Mouse (Mus musculus) kidney, embryonic 14.5 days (tissue): Measurements from ENCODE around the gene Epb41l4b. TPM values are rescaled to one million over a fixed set of nuclear protein-coding genes. Genes with fewer than 3 reads are reported as not detected.
A peak's percentile ranks its signal among the peaks of the same experiment; 100 is the strongest.

Experiments
- ATAC-seq: fragments of 200-750 bp; cut with Nextera tagmentation; 2 replicates; pipeline ENCODE4 v1.8.0; 2017; ENCODE audit warnings: moderate number of reproducible peaks, mild to moderate bottlenecking, moderate TSS enrichment, moderate library complexity; ENCODE audit not compliant: low FRiP score, low TSS enrichment
- H3K27ac ChIP-seq: fragments of 300-500 bp; sonication (generic); 2 replicates; pipeline ENCODE4 v1.5.1; 2014; ENCODE audit warnings: low read depth, mild to moderate bottlenecking, low read length, moderate library complexity, mixed read lengths
- H3K27me3 ChIP-seq: fragments of 300-500 bp; sonication (generic); 2 replicates; pipeline ENCODE4 v1.6.1; 2014; ENCODE audit warnings: mild to moderate bottlenecking, low read length; ENCODE audit not compliant: control insufficient read depth, insufficient read depth
- H3K36me3 ChIP-seq: fragments of 300-500 bp; sonication (generic); 2 replicates; pipeline ENCODE4 v1.6.1; 2014; ENCODE audit warnings: low read length, mixed read lengths; ENCODE audit not compliant: control insufficient read depth, insufficient read depth
- H3K4me1 ChIP-seq: fragments of 300-500 bp; sonication (generic); 2 replicates; pipeline ENCODE4 v1.6.1; 2014; ENCODE audit warnings: low read length, mixed read lengths; ENCODE audit not compliant: control insufficient read depth, insufficient read depth
- H3K4me2 ChIP-seq: fragments of 300-500 bp; sonication (generic); replicated peaks from 2 replicates; pipeline ENCODE4 v1.6.1; 2014; ENCODE audit warnings: low read depth, mild to moderate bottlenecking, low read length
- H3K4me3 ChIP-seq: fragments of 300-500 bp; sonication (generic); 2 replicates; pipeline ENCODE4 v1.5.1; 2014; ENCODE audit warnings: mild to moderate bottlenecking, low read length
- H3K9ac ChIP-seq: fragments of 300-500 bp; sonication (generic); 2 replicates; pipeline ENCODE4 v1.6.1; 2014; ENCODE audit warnings: low read depth, mild to moderate bottlenecking, low read length, moderate library complexity
- H3K9me3 ChIP-seq: fragments of 300-500 bp; sonication (generic); 2 replicates; pipeline ENCODE4 v1.6.1; 2016; ENCODE audit warnings: low read length; ENCODE audit not compliant: control insufficient read depth
- WGBS: fragments of 180-500 bp; shearing (Covaris S2); extraction: QIAGEN DNeasy Blood & Tissue Kit; methylation state at CpG from one replicate; pipeline ENCODE4 v1.1.7; 2014; 5-methylcytosine and 5-hydroxymethylcytosine counted together
- polyA plus RNA-seq: library from polyadenylated mRNA; unstranded; fragments of >200 nt; fragmentation: Nextera tagmentation; extraction: Ambion mirVana; gene quantifications from 2 replicates; pipeline ENCODE4 v1.2.1, GENCODE M21; 2014

Epb41l4b gene
- polyA plus RNA-seq, 1 experiment from 2014 or later: 2.9 TPM

DNA sequence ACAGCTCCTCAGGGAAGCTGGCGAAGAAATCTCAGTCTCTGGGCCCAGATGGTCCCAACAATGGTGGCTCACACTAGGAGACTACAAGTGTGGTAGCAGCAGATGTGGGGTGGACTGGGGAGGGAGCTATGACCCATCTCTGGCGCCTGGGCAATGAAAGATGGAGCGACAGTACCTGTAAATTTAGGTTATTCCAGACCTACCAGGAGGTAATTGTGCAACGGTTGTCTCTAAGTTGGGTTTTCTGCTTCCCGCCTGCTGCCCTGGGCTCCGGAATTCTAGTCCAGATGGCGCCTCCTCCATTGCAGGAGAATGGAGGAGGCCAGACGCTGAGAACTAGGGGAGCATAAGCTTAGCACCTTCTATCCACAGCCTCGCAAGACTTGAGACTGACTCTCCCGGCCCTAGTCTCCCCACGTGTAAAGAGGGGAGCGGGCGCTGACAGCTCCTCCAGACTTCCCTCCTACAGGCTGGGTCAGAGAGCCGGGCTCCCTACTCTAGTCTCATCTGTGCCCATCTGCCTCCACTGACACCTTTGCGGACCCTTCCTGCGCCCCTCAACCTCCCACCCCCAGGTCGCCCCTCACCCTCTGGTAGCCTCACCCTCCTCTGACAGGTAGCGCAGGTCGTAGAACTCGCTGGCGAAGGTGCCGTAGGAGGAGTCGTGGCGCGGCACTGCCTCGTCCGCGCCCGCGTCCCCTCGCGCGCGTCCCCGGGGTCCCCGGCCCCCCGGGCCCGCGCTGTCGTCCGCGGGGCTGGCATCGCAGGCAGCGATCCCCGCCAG is 153.6 kb downstream of the Epb41l4b start:
- ATAC-seq: 0 out of 2 replicates have a peak, but pooled peaks have one; percentile 24
- 5% methylated on average over 36 of the region's 45 CpGs for WGBS
- Histone ChIP-seq H3K4me2 (peak overlapping the region; percentile 100), H3K27ac (no peak overlapping the region), H3K27me3 (peaks cover 28% of the 10 kb centered on the region), H3K9me3 (no peaks in the 10 kb centered on the region), H3K9ac (peak overlapping the region; percentile 60), H3K36me3 (no peaks in the 10 kb centered on the region), H3K4me3 (peak overlapping the region; percentile 65), H3K4me1 (no peaks in the 10 kb centered on the region)

DNA sequence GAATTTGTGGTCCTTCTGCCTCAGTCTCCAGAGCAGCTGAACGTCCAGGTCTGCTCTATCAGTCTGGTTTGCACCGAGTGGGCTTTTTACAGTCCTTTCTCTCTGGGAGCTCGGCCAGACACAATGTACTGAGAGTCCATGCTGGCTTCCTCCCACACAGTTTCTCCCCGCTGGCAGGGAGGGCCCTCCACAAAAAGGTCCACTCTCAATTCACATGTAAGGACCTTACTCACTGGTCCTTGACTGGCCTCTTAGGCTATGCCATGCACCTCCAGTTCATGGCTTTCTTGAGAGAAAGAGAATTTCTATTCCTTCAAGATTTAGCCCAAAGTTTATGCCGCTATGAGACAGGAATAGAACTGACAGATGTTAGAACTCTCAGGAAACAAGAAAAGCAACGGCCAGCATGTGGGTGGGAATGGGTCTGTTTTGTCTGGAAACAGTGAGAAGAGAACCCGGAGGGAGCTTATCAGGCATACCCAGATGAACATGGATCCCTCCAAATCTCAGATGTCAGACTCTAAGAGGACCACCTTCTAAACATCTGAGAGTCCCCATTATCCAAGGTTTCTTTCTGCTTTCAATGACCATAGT is 177.6 kb downstream of the Epb41l4b start:
- Histone ChIP-seq H3K4me2 (no peak overlapping the region), H3K27ac (no peak overlapping the region), H3K36me3 (no peaks in the 10 kb centered on the region), H3K9ac (no peak overlapping the region), H3K4me3 (no peak overlapping the region), H3K4me1 (no peaks in the 10 kb centered on the region), H3K9me3 (no peaks in the 10 kb centered on the region), H3K27me3 (no peaks in the 10 kb centered on the region)
- ATAC-seq: no peak
- WGBS: 42% methylated on average over 7 of the region's 7 CpGs

- Histone ChIP-seq H3K27me3 (no peaks in the 10 kb centered on the region), H3K9ac (no peak overlapping the region), H3K4me1 (no peaks in the 10 kb centered on the region), H3K27ac (no peak overlapping the region), H3K4me2 (no peak overlapping the region), H3K9me3 (no peaks in the 10 kb centered on the region), H3K36me3 (no peaks in the 10 kb centered on the region), H3K4me3 (no peak overlapping the region)
- no peak for ATAC-seq
- 77% methylated on average over 6 of the region's 6 CpGs for WGBS
Measured at GRCm38 (mm10) chr4:56963687-56964086, 179.6 kb downstream of the Epb41l4b start.

DNA sequence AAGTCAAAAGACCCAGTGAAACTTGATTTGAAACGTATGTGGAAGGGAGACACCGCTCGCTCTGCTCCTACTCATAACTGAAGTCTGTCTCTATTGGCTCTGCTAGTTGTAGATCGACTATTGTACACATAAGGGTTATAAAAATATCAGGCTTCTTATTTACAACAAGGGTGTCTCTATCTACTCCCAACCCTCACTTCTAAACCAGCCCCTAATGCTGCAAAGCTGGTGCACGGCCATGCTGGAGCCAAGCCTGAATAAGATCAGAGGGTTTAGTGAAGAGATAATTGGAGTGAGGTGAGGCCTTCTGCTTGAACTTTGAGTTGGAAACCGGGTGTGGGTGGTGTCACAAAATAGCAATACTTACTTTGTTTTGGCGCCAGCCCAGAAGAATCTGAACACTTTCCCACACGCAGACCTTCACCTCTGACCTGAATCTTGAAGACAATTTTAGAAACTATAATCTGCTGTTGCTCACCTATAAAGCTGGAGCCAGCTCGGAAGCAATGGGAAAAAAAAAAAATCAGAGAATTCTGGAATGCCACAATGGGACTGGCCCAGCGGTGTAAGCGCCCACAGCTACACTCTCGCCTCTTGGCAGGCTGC is 181.8 kb downstream of the Epb41l4b start:
- no peak overlapping the region for H3K9ac ChIP-seq
- no peak for ATAC-seq
- no peak overlapping the region for H3K4me3 ChIP-seq
- no peaks in the 10 kb centered on the region for H3K9me3 ChIP-seq
- H3K36me3 ChIP-seq: no peaks in the 10 kb centered on the region
- no peak overlapping the region for H3K27ac ChIP-seq
- WGBS: 78% methylated on average over 12 of the region's 12 CpGs
- H3K4me1 ChIP-seq: no peaks in the 10 kb centered on the region
- no peaks in the 10 kb centered on the region for H3K27me3 ChIP-seq
- H3K4me2 ChIP-seq: no peak overlapping the region

- Histone ChIP-seq H3K4me2 (no peak overlapping the region), H3K27ac (no peak overlapping the region), H3K4me1 (no peaks in the 10 kb centered on the region), H3K9ac (no peak overlapping the region), H3K27me3 (no peaks in the 10 kb centered on the region), H3K4me3 (no peak overlapping the region), H3K9me3 (no peaks in the 10 kb centered on the region), H3K36me3 (no peaks in the 10 kb centered on the region)
- 46% methylated on average over 9 of the region's 9 CpGs for WGBS
- no peak for ATAC-seq
Measured at GRCm38 (mm10) chr4:56957518-56957917, 185.7 kb downstream of the Epb41l4b start.

DNA sequence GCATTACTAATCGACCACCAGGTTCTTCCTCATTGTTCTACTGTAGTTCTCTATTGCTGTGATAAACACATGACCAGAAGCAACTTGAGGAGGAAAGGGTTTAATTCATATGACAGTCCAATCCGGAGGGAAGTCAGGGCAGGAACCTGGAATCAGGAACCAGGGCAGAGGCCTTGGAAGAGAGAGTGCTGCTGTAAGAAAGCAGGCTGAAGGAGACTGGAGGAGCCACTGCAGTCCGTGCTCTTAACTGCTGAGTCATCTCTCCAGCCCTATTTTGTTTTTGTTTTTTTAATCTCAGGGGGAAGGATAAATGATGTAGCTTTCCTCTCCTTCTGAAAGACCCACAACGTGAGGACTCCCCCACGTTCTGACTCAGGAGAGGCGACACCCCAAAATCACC is 190.0 kb downstream of the Epb41l4b start:
- Histone ChIP-seq H3K4me3 (no peak overlapping the region), H3K27me3 (no peaks in the 10 kb centered on the region), H3K4me2 (no peak overlapping the region), H3K4me1 (no peaks in the 10 kb centered on the region), H3K9me3 (no peaks in the 10 kb centered on the region), H3K36me3 (no peaks in the 10 kb centered on the region), H3K27ac (no peak overlapping the region), H3K9ac (no peak overlapping the region)
- WGBS: 51% methylated on average over 6 of the region's 6 CpGs
- no peak for ATAC-seq

- Histone ChIP-seq H3K36me3 (no peaks in the 10 kb centered on the region), H3K9ac (no peak overlapping the region), H3K27me3 (no peaks in the 10 kb centered on the region), H3K27ac (no peak overlapping the region), H3K4me2 (no peak overlapping the region), H3K4me3 (no peak overlapping the region), H3K9me3 (no peaks in the 10 kb centered on the region), H3K4me1 (no peaks in the 10 kb centered on the region)
- no peak for ATAC-seq
- 86% methylated on average over 3 of the region's 3 CpGs for WGBS
Measured at GRCm38 (mm10) chr4:56951701-56952100, 191.5 kb downstream of the Epb41l4b start.

GRCm38 (mm10) chr4:56949494-56949893 is 193.7 kb downstream of the Epb41l4b start:
- H3K4me3 ChIP-seq: no peak overlapping the region
- no peak for ATAC-seq
- no peak overlapping the region for H3K27ac ChIP-seq
- H3K4me1 ChIP-seq: peaks cover 10% of the 10 kb centered on the region
- no peaks in the 10 kb centered on the region for H3K27me3 ChIP-seq
- no peak overlapping the region for H3K9ac ChIP-seq
- WGBS: 71% methylated on average over 6 of the region's 6 CpGs
- H3K4me2 ChIP-seq: no peak overlapping the region
- H3K36me3 ChIP-seq: no peaks in the 10 kb centered on the region
- H3K9me3 ChIP-seq: no peaks in the 10 kb centered on the region
